Mouse (Mus musculus) thymus, adult 2 months (tissue): ENCODE data around the gene Tead3.

ENCODE experiments used
- CTCF ChIP-seq: fragments of 200-500 bp; IDR thresholded peaks from 2 replicates; pipeline ENCODE4 v1.5.1; 2012; ENCODE audit warnings: mild to moderate bottlenecking, control low read depth, low read length, moderate library complexity, borderline replicate concordance; ENCODE audit not compliant: control insufficient read depth, poor library complexity, insufficient read depth; ENCODE audit errors: extremely low read depth
- POLR2A ChIP-seq: fragments of 200-500 bp; IDR thresholded peaks from 2 replicates; pipeline ENCODE4 v1.6.1; 2012; ENCODE audit warnings: mild to moderate bottlenecking, low read length, control low read depth, moderate library complexity; ENCODE audit not compliant: control insufficient read depth, poor library complexity, insufficient read depth; ENCODE audit errors: extremely low read depth

GRCm38 (mm10) chr17:28325751-28326150 lies 24.9 kb downstream of the Tead3 start:
- no peak for TF ChIP-seq CTCF
- no peak for TF ChIP-seq POLR2A
